Mouse (Mus musculus) liver, embryonic 14.5 days (tissue): ENCODE results near the gene Wfdc21.

ENCODE experiments used
- CTCF ChIP-seq: IDR thresholded peaks from 2 replicates; pipeline ENCODE4 v1.5.1; 2016; ENCODE audit warnings: antibody characterized with exemption, low read depth, control low read depth
- EP300 ChIP-seq: IDR thresholded peaks from 2 replicates; pipeline ENCODE4 v1.6.1; 2016; ENCODE audit warnings: antibody characterized with exemption, low read depth

DNA sequence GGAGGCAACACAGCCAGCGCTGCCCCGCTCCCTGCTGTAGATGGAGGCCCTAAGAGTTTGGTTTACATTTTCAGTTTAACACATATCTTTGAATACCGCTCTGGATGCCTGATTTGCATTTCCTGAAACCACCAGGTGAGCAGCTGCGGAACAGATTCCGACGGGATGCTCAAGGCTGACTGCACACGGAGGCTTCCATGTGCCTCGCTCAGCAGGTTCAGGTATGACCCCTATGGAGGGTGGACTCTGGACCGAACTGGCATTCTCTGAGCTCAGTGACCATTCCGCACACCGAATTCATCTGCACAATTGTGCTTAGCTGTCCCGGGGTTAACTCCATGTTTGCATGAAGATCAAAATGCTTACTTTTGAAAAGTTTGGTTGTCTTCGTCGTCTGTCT, 46.5 kb downstream of the Wfdc21 start:
- no peak for TF ChIP-seq CTCF
- TF ChIP-seq EP300, result no peak
